ENCODE assay signal across 14 mouse cellular contexts in genomic region chr1:59488991-59489390, GRCm38 (mm10). TPM values are rescaled to one million over a fixed set of nuclear protein-coding genes. Genes with fewer than 3 reads are reported as not detected.
DNase-seq lines count a peak whose midpoint lies in the region; ATAC-seq and TF ChIP-seq lines count a peak whose summit lies in the region.
"Had no signal": no experiment of that assay in that cellular context is flagged by ENCODE, and none has a peak within 500 bp of the region (broad histone marks: within the 10 kb centered on the region; RNA-seq: fewer than 3 reads in every experiment).

No protein-coding gene starts in this region.

- no peak for ATAC-seq in limb, embryonic 12.5 days (ENCODE audit: insufficient number of reproducible peaks, insufficient read depth, low FRiP score, low TSS enrichment, low read depth)
- no peak for ATAC-seq in embryonic facial prominence, embryonic 13.5 days (ENCODE audit: insufficient number of reproducible peaks, insufficient read depth, low FRiP score, low TSS enrichment, low read depth)
- ATAC-seq: hindbrain, embryonic 16.5 days had no signal

- H3K27me3 ChIP-seq in limb, embryonic 12.5 days, result no peaks in the 10 kb centered on the region
- H3K27me3 ChIP-seq in limb, embryonic 10.5 days (ENCODE audit: low read depth, poor library complexity, severe bottlenecking), result no peaks in the 10 kb centered on the region
- H3K27me3 ChIP-seq in embryonic facial prominence, embryonic 13.5 days, result no peaks in the 10 kb centered on the region

- H3K4me3 ChIP-seq in limb, embryonic 12.5 days (replicated peaks), result no peak overlapping the region
- no peak overlapping the region for H3K4me3 ChIP-seq in limb, embryonic 10.5 days
- H3K4me3 ChIP-seq in embryonic facial prominence, embryonic 13.5 days, result no peak overlapping the region
- no peak overlapping the region for H3K4me3 ChIP-seq in olfactory bulb, adult 2 months (ENCODE audit: insufficient read depth, low read depth, low read length)
- H3K4me3 ChIP-seq: liver, embryonic 15.5 days; megakaryocyte, embryonic 14.5 days had no signal

- peaks cover 72% of the 10 kb centered on the region for H3K4me1 ChIP-seq in limb, embryonic 12.5 days (replicated peaks)
- peaks cover 80% of the 10 kb centered on the region for H3K4me1 ChIP-seq in limb, embryonic 10.5 days
- H3K4me1 ChIP-seq in embryonic facial prominence, embryonic 13.5 days, result peaks cover 79% of the 10 kb centered on the region
- H3K4me1 ChIP-seq in olfactory bulb, adult 2 months (ENCODE audit: control insufficient read depth, insufficient read depth, low read length), result peaks cover 20% of the 10 kb centered on the region

- H3K9me3 ChIP-seq in limb, embryonic 12.5 days, result no peaks in the 10 kb centered on the region
- H3K9me3 ChIP-seq in limb, embryonic 10.5 days (replicated peaks), result no peaks in the 10 kb centered on the region
- no peaks in the 10 kb centered on the region for H3K9me3 ChIP-seq in embryonic facial prominence, embryonic 13.5 days
- H3K9me3 ChIP-seq: liver, embryonic 15.5 days had no signal

- no peak overlapping the region for H3K9ac ChIP-seq in limb, embryonic 12.5 days (replicated peaks)
- 0 out of 2 replicates have a peak overlapping the region, but pooled peaks have one; percentile 17 for H3K9ac ChIP-seq in embryonic facial prominence, embryonic 13.5 days
- H3K9ac ChIP-seq: liver, embryonic 15.5 days had no signal

- intact Hi-C loops in gastrocnemius, postnatal 36 days (cut with DNase I), result no loop called here

- TF ChIP-seq POLR2A in olfactory bulb, adult 2 months (IDR thresholded peaks at IDR 0.05; ENCODE audit: insufficient read depth, low read depth, low read length), result no peak

- peak overlapping the region; percentile 62 for H3K27ac ChIP-seq in limb, embryonic 12.5 days
- H3K27ac ChIP-seq in limb, embryonic 10.5 days, result no peak overlapping the region
- H3K27ac ChIP-seq in embryonic facial prominence, embryonic 13.5 days, result peak overlapping the region; percentile 55
- peak overlapping the region; percentile 4; the same call in 1 of the 2 replicates for H3K27ac ChIP-seq in olfactory bulb, adult 2 months (ENCODE audit: insufficient read depth, low read depth, low read length)
- H3K27ac ChIP-seq: liver, embryonic 15.5 days had no signal

- H3K36me3 ChIP-seq in limb, embryonic 12.5 days, result peaks cover 30% of the 10 kb centered on the region
- H3K36me3 ChIP-seq in limb, embryonic 10.5 days, result peaks cover 57% of the 10 kb centered on the region
- H3K36me3 ChIP-seq in embryonic facial prominence, embryonic 13.5 days, result peaks cover 18% of the 10 kb centered on the region
- H3K36me3 ChIP-seq: liver, embryonic 15.5 days had no signal

- 44% methylated on average over 4 of the region's 4 CpGs for WGBS in limb, embryonic 12.5 days
- 69% methylated on average over 4 of the region's 4 CpGs for WGBS in limb, embryonic 10.5 days
- WGBS in embryonic facial prominence, embryonic 13.5 days, result 42% methylated on average over 4 of the region's 4 CpGs
- 34% methylated on average over 4 of the region's 4 CpGs for WGBS in olfactory bulb, adult 2 months

- DNase-seq in gastrocnemius, adult 18-20 months (ENCODE audit: low spot score), result peak; percentile 38
- no peak for DNase-seq in gastrocnemius, postnatal 36 days
- no peak for DNase-seq in limb, embryonic 10.5 days (ENCODE audit: low spot score)
- DNase-seq in layer of hippocampus, adult 9-11 months, result no peak
- DNase-seq in left cerebral cortex, adult 18-20 months (ENCODE audit: low spot score in 2 of 2), result no peak
- DNase-seq: adrenal gland, postnatal 25 days; kidney, adult 9 months; thymus, postnatal 14 days had no signal

- no peak for TF ChIP-seq CTCF in olfactory bulb, adult 2 months (IDR thresholded peaks at IDR 0.05; ENCODE audit: insufficient read depth, low read depth, low read length)

- H3K4me2 ChIP-seq in limb, embryonic 12.5 days, result no peak overlapping the region; the same call in none of the 2 replicates
- H3K4me2 ChIP-seq in embryonic facial prominence, embryonic 13.5 days, result peak overlapping the region; percentile 99; the same call in 1 of the 2 replicates
- H3K4me2 ChIP-seq: liver, embryonic 15.5 days had no signal

RNA-seq across cellular contexts. Expression of gene Fzd7, which starts 6.8 kb away (rescaled TPM):
- total RNA-seq in gastrocnemius, adult 18-20 months (2021), result 10 to 100 TPM; 25.9 to 52.4 TPM
- total RNA-seq in gastrocnemius, postnatal 36 days (2021), result 10 to 100 TPM; 27.9 to 41.0 TPM
- polyA plus RNA-seq in limb, embryonic 12.5 days (2016; fragmentation: Nextera tagmentation; extraction: Ambion mirVana), result 20.5 and 20.9 TPM in 2 replicates
- polyA plus RNA-seq in limb, embryonic 10.5 days (2016; fragmentation: Nextera tagmentation; extraction: Ambion mirVana), result 13.2 and 13.5 TPM in 2 replicates
- polyA plus RNA-seq in embryonic facial prominence, embryonic 13.5 days (2015; fragmentation: Nextera tagmentation; extraction: Ambion mirVana), result 13.4 and 13.7 TPM in 2 replicates
- not detected in 2 replicates for polyA plus RNA-seq in olfactory bulb, adult 2 months (2012; ENCODE audit: insufficient read depth, insufficient read length, low replicate concordance, missing spikeins)
- 1 to 10 TPM; 7.3 to 8.1 TPM for total RNA-seq in left cerebral cortex, adult 18-20 months (2021)

RNA-seq across cellular contexts. Expression of gene Gm973, which starts 27.1 kb away (rescaled TPM):
- total RNA-seq in gastrocnemius, adult 18-20 months (2021), result 1 to 10 TPM in 1 of 2 experiments, under 1 TPM in 1; 0.87 to 1.4 TPM
- total RNA-seq in gastrocnemius, postnatal 36 days (2021), result under 1 TPM in 1 of 2 experiments, not detected in 1; 0.25 TPM
- 1.0 and 1.1 TPM in 2 replicates for polyA plus RNA-seq in limb, embryonic 12.5 days (2016; fragmentation: Nextera tagmentation; extraction: Ambion mirVana)
- 0.18 and 0.55 TPM in 2 replicates for polyA plus RNA-seq in limb, embryonic 10.5 days (2016; fragmentation: Nextera tagmentation; extraction: Ambion mirVana)
- polyA plus RNA-seq in embryonic facial prominence, embryonic 13.5 days (2015; fragmentation: Nextera tagmentation; extraction: Ambion mirVana), result 2.7 and 2.8 TPM in 2 replicates
- not detected in 2 replicates for polyA plus RNA-seq in olfactory bulb, adult 2 months (2012; ENCODE audit: insufficient read depth, insufficient read length, low replicate concordance, missing spikeins)
- 10 to 100 TPM; 13.0 to 13.9 TPM for total RNA-seq in left cerebral cortex, adult 18-20 months (2021)
- polyA plus RNA-seq: liver, embryonic 15.5 days had no signal

Comparison
In these comparisons a context has a peak if more than half of its experiments do, and no peak if none do; other contexts are left out.
1. RNA of gene Fzd7, which starts 6.8 kb away (polyA plus RNA-seq): 20.5 to 20.9 TPM in limb, embryonic 12.5 days, 13.4 to 13.7 TPM in embryonic facial prominence, embryonic 13.5 days and 13.2 to 13.5 TPM in limb, embryonic 10.5 days; not detected in olfactory bulb, adult 2 months; every median in the first group is over 10 times any median in the second.